Mouse (Mus musculus): Measurements from ENCODE around the gene Ctsm. TPM values are rescaled to one million over a fixed set of nuclear protein-coding genes. Genes with fewer than 3 reads are reported as not detected.
"Not testable (repeated sequence)": the region's sequence is repeated elsewhere in the genome, so short reads cannot be mapped to it uniquely, and the experiment has no call there.

Gene Ctsm
- polyA plus RNA-seq (2014; fragmentation: Nextera tagmentation; extraction: Ambion mirVana): not detected in 2 replicates

- Histone ChIP-seq H3K4me1 (ENCODE audit: control insufficient read depth, insufficient read depth, low read length) (no peaks in the 10 kb centered on the region), H3K27me3 (ENCODE audit: control insufficient read depth, insufficient read depth, low read length) (no peaks in the 10 kb centered on the region), H3K4me2 (no peak within 1 kb of the TSS), H3K27ac (ENCODE audit: low read depth, low read length) (no peak within 1 kb of the TSS), H3K36me3 (ENCODE audit: control insufficient read depth, insufficient read depth, low read length) (no peaks in the 10 kb centered on the region), H3K4me3 (ENCODE audit: low read depth, low read length) (no peak within 1 kb of the TSS), H3K9ac (ENCODE audit: low read depth, low read length) (no peak within 1 kb of the TSS), H3K9me3 (replicated peaks; ENCODE audit: control insufficient read depth, low read length) (peaks cover 7% of the 10 kb centered on the region; the same call in 1 of the 2 replicates)
- whole genome bisulfite sequencing (ENCODE audit: insufficient replicate concordance): 65% methylated on average over 4 of the region's 4 CpGs
- ATAC-seq (replicated peaks; ENCODE audit: insufficient number of reproducible peaks, low FRiP score, low TSS enrichment): no peak
These were observed at the start of gene Ctsm for GRCm38 (mm10) chr13:61541631-61542030. Ctsm (minus strand) TSS chr13:61541839.

GRCm38 (mm10) chr13:61570027-61570426 lies 28.4 kb upstream of the Ctsm start, which contains the start of gene Cts3:
Cts3 (minus strand) TSS chr13:61570127.
- ATAC-seq (replicated peaks; ENCODE audit: insufficient number of reproducible peaks, low FRiP score, low TSS enrichment): no peak
- no peak within 1 kb of the TSS for H3K4me3 ChIP-seq (ENCODE audit: low read depth, low read length)
- H3K9ac ChIP-seq (ENCODE audit: low read depth, low read length): no peak within 1 kb of the TSS
- H3K4me2 ChIP-seq: no peak within 1 kb of the TSS
- peaks cover 3% of the 10 kb centered on the region for H3K9me3 ChIP-seq (replicated peaks; ENCODE audit: control insufficient read depth, low read length)
- no peaks in the 10 kb centered on the region for H3K27me3 ChIP-seq (ENCODE audit: control insufficient read depth, insufficient read depth, low read length)
- no peaks in the 10 kb centered on the region for H3K4me1 ChIP-seq (ENCODE audit: control insufficient read depth, insufficient read depth, low read length)
- no peaks in the 10 kb centered on the region for H3K36me3 ChIP-seq (ENCODE audit: control insufficient read depth, insufficient read depth, low read length)
- H3K27ac ChIP-seq (ENCODE audit: low read depth, low read length): no peak within 1 kb of the TSS

- ATAC-seq (replicated peaks; ENCODE audit: insufficient number of reproducible peaks, low FRiP score, low TSS enrichment); H3K9me3 ChIP-seq (replicated peaks; ENCODE audit: control insufficient read depth, low read length); H3K4me1 ChIP-seq (ENCODE audit: control insufficient read depth, insufficient read depth, low read length); H3K4me2 ChIP-seq; H3K4me3 ChIP-seq (ENCODE audit: low read depth, low read length); H3K36me3 ChIP-seq (ENCODE audit: control insufficient read depth, insufficient read depth, low read length); H3K27ac ChIP-seq (ENCODE audit: low read depth, low read length); H3K27me3 ChIP-seq (ENCODE audit: control insufficient read depth, insufficient read depth, low read length); H3K9ac ChIP-seq (ENCODE audit: low read depth, low read length): not testable (repeated sequence)
- WGBS (ENCODE audit: insufficient replicate concordance): 24% methylated on average over 1 of the region's 1 CpGs
These were observed 26.4 kb upstream of the Ctsm start, which contains the start of gene Gm49352 for GRCm38 (mm10) chr13:61568074-61568473. Gm49352 (minus strand) TSS chr13:61568174.

Other genes starting within 250 kb of the Ctsm start
- not detected in 2 replicates for gene Cts7, start 183.6 kb downstream of the Ctsm start, polyA plus RNA-seq (2014; fragmentation: Nextera tagmentation; extraction: Ambion mirVana)
- gene Gm49352, start 26.3 kb upstream of the Ctsm start, polyA plus RNA-seq (2014; fragmentation: Nextera tagmentation; extraction: Ambion mirVana): not detected in 2 replicates
- gene Cts3, start 28.3 kb upstream of the Ctsm start, polyA plus RNA-seq (2014; fragmentation: Nextera tagmentation; extraction: Ambion mirVana): not detected in 2 replicates